Mouse (Mus musculus) neural tube, embryonic 11.5 days (tissue): ENCODE measurements around the gene Mtln. TPM values are rescaled to one million over a fixed set of nuclear protein-coding genes. Genes with fewer than 3 reads are reported as not detected.

Experiments
- ATAC-seq: fragments of 200-750 bp; cut with Nextera tagmentation; 2 replicates; pipeline ENCODE4 v1.8.0; 2017; ENCODE audit warnings: moderate number of reproducible peaks, mild to moderate bottlenecking, moderate TSS enrichment, moderate library complexity; ENCODE audit not compliant: insufficient read depth, low FRiP score, low TSS enrichment
- DNase-seq: peaks from one replicate; pipeline ENCODE4 v3.0.0-alpha.2; 2015; ENCODE audit warnings: low spot score
- H3K27ac ChIP-seq: fragments of 300-500 bp; sonication (generic); 2 replicates; pipeline ENCODE4 v1.5.1; 2014; ENCODE audit warnings: low read depth, mild to moderate bottlenecking, low read length
- H3K27me3 ChIP-seq: fragments of 300-500 bp; sonication (generic); 2 replicates; pipeline ENCODE4 v1.6.1; 2014; ENCODE audit warnings: mild to moderate bottlenecking, low read length, mixed read lengths; ENCODE audit not compliant: control insufficient read depth, insufficient read depth
- H3K36me3 ChIP-seq: fragments of 300-500 bp; sonication (generic); 2 replicates; pipeline ENCODE4 v1.6.1; 2014; ENCODE audit warnings: mild to moderate bottlenecking, low read length, moderate library complexity, mixed read lengths; ENCODE audit not compliant: control insufficient read depth, insufficient read depth
- H3K4me1 ChIP-seq: fragments of 300-500 bp; sonication (generic); 2 replicates; pipeline ENCODE4 v1.6.1; 2014; ENCODE audit warnings: low read length, mixed read lengths; ENCODE audit not compliant: control insufficient read depth, insufficient read depth
- H3K4me2 ChIP-seq: fragments of 300-500 bp; sonication (generic); 2 replicates; pipeline ENCODE4 v1.6.1; 2014; ENCODE audit warnings: low read depth, mild to moderate bottlenecking, moderate library complexity
- H3K4me3 ChIP-seq: fragments of 300-500 bp; sonication (generic); 2 replicates; pipeline ENCODE4 v1.5.1; 2014; ENCODE audit warnings: low read depth, low read length
- H3K9ac ChIP-seq: fragments of 300-500 bp; sonication (generic); 2 replicates; pipeline ENCODE4 v1.6.1; 2014; ENCODE audit warnings: mild to moderate bottlenecking, low read length
- H3K9me3 ChIP-seq: fragments of 300-500 bp; sonication (generic); 2 replicates; pipeline ENCODE4 v1.6.1; 2016; ENCODE audit warnings: low read length; ENCODE audit not compliant: control insufficient read depth
- WGBS: fragments of 180-500 bp; shearing (Covaris S2); extraction: QIAGEN DNeasy Blood & Tissue Kit; methylation state at CpG from one replicate; pipeline ENCODE4 v1.1.7; 2014; 5-methylcytosine and 5-hydroxymethylcytosine counted together
- polyA plus RNA-seq: library from polyadenylated mRNA; unstranded; fragments of >200 nt; fragmentation: Nextera tagmentation; extraction: Ambion mirVana; gene quantifications from 2 replicates; pipeline ENCODE4 v1.2.1, GENCODE M21; 2014

The Mtln gene
- polyA plus RNA-seq, 1 experiment from 2014 or later, result 25.2 TPM

- no peak for DNase-seq
- Histone ChIP-seq H3K27ac (no peak overlapping the region), H3K9me3 (no peaks in the 10 kb centered on the region), H3K4me2 (no peak overlapping the region), H3K36me3 (no peaks in the 10 kb centered on the region), H3K4me1 (no peaks in the 10 kb centered on the region), H3K27me3 (no peaks in the 10 kb centered on the region), H3K9ac (no peak overlapping the region), H3K4me3 (no peak overlapping the region)
- 73% methylated on average over 10 of the region's 10 CpGs for WGBS
- ATAC-seq, result no peak
These were observed 31.8 kb downstream of the Mtln start for GRCm38 (mm10) chr2:127760429-127761000.

GRCm38 (mm10) chr2:127760014-127760413, 32.3 kb downstream of the Mtln start:
- no peak overlapping the region for H3K27ac ChIP-seq
- no peak for ATAC-seq
- H3K27me3 ChIP-seq, result no peaks in the 10 kb centered on the region
- no peak for DNase-seq
- H3K4me2 ChIP-seq, result no peak overlapping the region
- no peaks in the 10 kb centered on the region for H3K36me3 ChIP-seq
- H3K9me3 ChIP-seq, result no peaks in the 10 kb centered on the region
- no peak overlapping the region for H3K9ac ChIP-seq
- WGBS, result 89% methylated on average over 6 of the region's 6 CpGs
- H3K4me3 ChIP-seq, result no peak overlapping the region
- H3K4me1 ChIP-seq, result no peaks in the 10 kb centered on the region

GRCm38 (mm10) chr2:127759157-127759880, 33.0 kb downstream of the Mtln start:
- H3K4me3 ChIP-seq, result no peak overlapping the region
- no peaks in the 10 kb centered on the region for H3K9me3 ChIP-seq
- DNase-seq, result no peak
- no peaks in the 10 kb centered on the region for H3K4me1 ChIP-seq
- no peak overlapping the region for H3K9ac ChIP-seq
- no peak overlapping the region for H3K27ac ChIP-seq
- no peak for ATAC-seq
- WGBS, result 90% methylated on average over 5 of the region's 5 CpGs
- no peaks in the 10 kb centered on the region for H3K36me3 ChIP-seq
- H3K27me3 ChIP-seq, result no peaks in the 10 kb centered on the region
- no peak overlapping the region for H3K4me2 ChIP-seq

GRCm38 (mm10) chr2:127757171-127757570, 35.1 kb downstream of the Mtln start:
- H3K4me3 ChIP-seq, result no peak overlapping the region
- WGBS, result 31% methylated on average over 8 of the region's 8 CpGs
- DNase-seq, result no peak
- no peaks in the 10 kb centered on the region for H3K9me3 ChIP-seq
- H3K27ac ChIP-seq, result 0 out of 2 replicates have a peak overlapping the region, but pooled peaks have one; percentile 6
- H3K9ac ChIP-seq, result no peak overlapping the region
- H3K36me3 ChIP-seq, result no peaks in the 10 kb centered on the region
- H3K4me2 ChIP-seq, result no peak overlapping the region
- H3K4me1 ChIP-seq, result no peaks in the 10 kb centered on the region
- no peak for ATAC-seq
- no peaks in the 10 kb centered on the region for H3K27me3 ChIP-seq

- Histone ChIP-seq H3K27me3 (no peaks in the 10 kb centered on the region), H3K36me3 (no peaks in the 10 kb centered on the region), H3K9ac (no peak overlapping the region), H3K4me1 (no peaks in the 10 kb centered on the region), H3K4me3 (no peak overlapping the region), H3K9me3 (no peaks in the 10 kb centered on the region), H3K27ac (no peak overlapping the region), H3K4me2 (no peak overlapping the region)
- ATAC-seq, result no peak
- DNase-seq, result no peak
- WGBS, result 92% methylated on average over 4 of the region's 4 CpGs
These were observed 38.2 kb downstream of the Mtln start for GRCm38 (mm10) chr2:127754113-127754512.

- H3K27ac ChIP-seq, result no peak overlapping the region
- no peak for DNase-seq
- H3K36me3 ChIP-seq, result no peaks in the 10 kb centered on the region
- no peaks in the 10 kb centered on the region for H3K9me3 ChIP-seq
- ATAC-seq, result no peak
- no peaks in the 10 kb centered on the region for H3K27me3 ChIP-seq
- no peak overlapping the region for H3K4me3 ChIP-seq
- H3K9ac ChIP-seq, result no peak overlapping the region
- H3K4me2 ChIP-seq, result no peak overlapping the region
- 78% methylated on average over 11 of the region's 11 CpGs for WGBS
- H3K4me1 ChIP-seq, result no peaks in the 10 kb centered on the region
These were observed 40.3 kb downstream of the Mtln start for GRCm38 (mm10) chr2:127751849-127752610.

- ATAC-seq, result no peak
- WGBS, result 71% methylated on average over 1 of the region's 1 CpGs
- H3K4me2 ChIP-seq, result no peak overlapping the region
These were observed 42.9 kb downstream of the Mtln start for GRCm38 (mm10) chr2:127749376-127749775.

GRCm38 (mm10) chr2:127748316-127748715, 44.0 kb downstream of the Mtln start:
- Histone ChIP-seq H3K9ac (no peak overlapping the region), H3K4me1 (no peaks in the 10 kb centered on the region), H3K27ac (no peak overlapping the region), H3K9me3 (no peaks in the 10 kb centered on the region), H3K4me2 (no peak overlapping the region), H3K4me3 (no peak overlapping the region), H3K36me3 (no peaks in the 10 kb centered on the region), H3K27me3 (no peaks in the 10 kb centered on the region)
- ATAC-seq, result no peak
- no peak for DNase-seq
- 78% methylated on average over 7 of the region's 7 CpGs for WGBS

More at GRCm38 (mm10) chr2:127749376-127749775, 42.9 kb downstream of the Mtln start:
- H3K9ac ChIP-seq, result no peak overlapping the region
- no peaks in the 10 kb centered on the region for H3K9me3 ChIP-seq
- no peak for DNase-seq
- no peaks in the 10 kb centered on the region for H3K36me3 ChIP-seq
- no peaks in the 10 kb centered on the region for H3K4me1 ChIP-seq
- no peak overlapping the region for H3K27ac ChIP-seq
- H3K4me3 ChIP-seq, result no peak overlapping the region
- no peaks in the 10 kb centered on the region for H3K27me3 ChIP-seq
